Mouse (Mus musculus): ENCODE data around the gene Tmem29. TPM values are rescaled to one million over a fixed set of nuclear protein-coding genes. Genes with fewer than 3 reads are reported as not detected.

The Tmem29 gene
- polyA plus RNA-seq (2014; fragmentation: Illumina TruSeq; extraction: RNeasy Lipid Tissue Mini Kit (QIAGEN cat#74804); ENCODE audit: low read depth, low replicate concordance) = 24.7 TPM

DNA sequence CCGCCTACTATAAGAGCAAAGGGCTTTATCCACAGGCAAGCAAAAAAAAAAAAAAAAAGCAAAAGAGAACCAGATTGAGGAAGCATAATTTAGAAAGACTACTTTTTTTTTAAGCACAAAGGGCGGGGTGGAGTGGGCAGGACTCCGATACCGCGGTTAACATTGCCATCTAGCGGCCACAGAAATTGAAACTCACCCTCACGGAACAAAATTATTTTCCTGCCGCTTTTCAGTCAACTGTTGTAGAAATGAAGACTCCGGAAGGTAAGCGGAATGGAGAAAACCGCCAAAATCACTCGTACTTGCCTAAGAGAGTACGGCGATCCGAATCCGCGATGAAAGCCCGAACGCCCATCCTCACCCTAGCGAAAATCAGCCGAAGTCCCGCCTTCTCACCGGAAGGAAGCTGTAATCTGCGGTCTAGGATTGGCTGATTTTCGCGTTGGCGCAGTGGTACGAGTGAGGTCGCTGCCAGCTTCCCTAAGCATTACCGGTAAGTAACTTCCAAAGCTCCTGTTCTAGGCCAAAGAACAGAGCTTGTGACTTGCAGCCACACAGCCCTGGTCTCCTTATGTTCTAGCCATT lies at the start of gene Tmem29:
Gene Tmem29 (minus strand): TSS at position 389 of the 585 bp plus-strand sequence.

Other genes with a start within 250 kb of the Tmem29 start
- gene Alas2, start 88.2 kb upstream of the Tmem29 start, polyA plus RNA-seq (2014; fragmentation: Illumina TruSeq; extraction: RNeasy Lipid Tissue Mini Kit (QIAGEN cat#74804); ENCODE audit: low read depth, low replicate concordance) = 15.3 TPM
- gene Pfkfb1, start 129.1 kb upstream of the Tmem29 start, polyA plus RNA-seq (2014; fragmentation: Illumina TruSeq; extraction: RNeasy Lipid Tissue Mini Kit (QIAGEN cat#74804); ENCODE audit: low read depth, low replicate concordance) = 38.3 TPM
- 9.1 TPM for gene Apex2, start 130.7 kb upstream of the Tmem29 start, polyA plus RNA-seq (2014; fragmentation: Illumina TruSeq; extraction: RNeasy Lipid Tissue Mini Kit (QIAGEN cat#74804); ENCODE audit: low read depth, low replicate concordance)
- gene Tro, start 198.4 kb upstream of the Tmem29 start, polyA plus RNA-seq (2014; fragmentation: Illumina TruSeq; extraction: RNeasy Lipid Tissue Mini Kit (QIAGEN cat#74804); ENCODE audit: low read depth, low replicate concordance) = 0.78 TPM